Mouse (Mus musculus): Measurements from ENCODE around the gene Rfxank.
A peak's percentile ranks its signal among the peaks of the same experiment; 100 is the strongest.

Rfxank gene

GRCm38 (mm10) chr8:70173320-70173719 is 34.4 kb upstream of the Rfxank start:
- Histone ChIP-seq H3K4me1 (replicated peaks; ENCODE audit: low read depth, low read length) (peaks cover 35% of the 10 kb centered on the region), H3K9me3 (ENCODE audit: low read length) (no peaks in the 10 kb centered on the region), H3K36me3 (ENCODE audit: insufficient read depth, low read length) (peaks cover 34% of the 10 kb centered on the region), H3K4me3 (replicated peaks; ENCODE audit: low read length) (no peak overlapping the region), H3K27me3 (ENCODE audit: insufficient read depth, low read length) (no peaks in the 10 kb centered on the region)
- TF ChIP-seq CTCF (conservative IDR thresholded peaks at IDR 0.05; ENCODE audit: low read length) (no peak), NANOG (IDR thresholded peaks at IDR 0.05; ENCODE audit: borderline replicate concordance, low read length) (no peak), POU5F1 (IDR thresholded peaks at IDR 0.05; ENCODE audit: borderline replicate concordance, low read length) (no peak)

- Histone ChIP-seq H3K27me3 (ENCODE audit: insufficient read depth, low read length) (0 out of 2 replicates have a peak, but pooled peaks cover 3% of the 10 kb centered on the region), H3K9me3 (ENCODE audit: low read length) (no peaks in the 10 kb centered on the region), H3K4me3 (replicated peaks; ENCODE audit: low read length) (peak within 1 kb of the TSS; percentile 89), H3K36me3 (ENCODE audit: insufficient read depth, low read length) (peaks cover 24% of the 10 kb centered on the region), H3K4me1 (replicated peaks; ENCODE audit: low read depth, low read length) (peaks cover 35% of the 10 kb centered on the region)
- TF ChIP-seq CTCF (conservative IDR thresholded peaks at IDR 0.05; ENCODE audit: low read length) = no peak
- TF ChIP-seq POU5F1 (IDR thresholded peaks at IDR 0.05; ENCODE audit: borderline replicate concordance, low read length) = no peak
- TF ChIP-seq NANOG (IDR thresholded peaks at IDR 0.05; ENCODE audit: borderline replicate concordance, low read length) = no peak
Measured at GRCm38 (mm10) chr8:70172043-70172681, 33.2 kb upstream of the Rfxank start, which contains the start of gene Tmem161a. Gene Tmem161a, plus strand, starts transcription at chr8:70172356.

- peaks cover 42% of the 10 kb centered on the region for H3K4me1 ChIP-seq (replicated peaks; ENCODE audit: low read depth, low read length)
- H3K9me3 ChIP-seq (ENCODE audit: low read length) = no peaks in the 10 kb centered on the region
- TF ChIP-seq NANOG (IDR thresholded peaks at IDR 0.05; ENCODE audit: borderline replicate concordance, low read length) (no peak), POU5F1 (IDR thresholded peaks at IDR 0.05; ENCODE audit: borderline replicate concordance, low read length) (no peak), CTCF (conservative IDR thresholded peaks at IDR 0.05; ENCODE audit: low read length) (no peak)
- H3K4me3 ChIP-seq (replicated peaks; ENCODE audit: low read length) = no peak overlapping the region
- peaks cover 15% of the 10 kb centered on the region for H3K36me3 ChIP-seq (ENCODE audit: insufficient read depth, low read length)
- H3K27me3 ChIP-seq (ENCODE audit: insufficient read depth, low read length) = peaks cover 3% of the 10 kb centered on the region; the same call in 1 of the 2 replicates
Measured at GRCm38 (mm10) chr8:70171240-70171639, 32.3 kb upstream of the Rfxank start.

DNA sequence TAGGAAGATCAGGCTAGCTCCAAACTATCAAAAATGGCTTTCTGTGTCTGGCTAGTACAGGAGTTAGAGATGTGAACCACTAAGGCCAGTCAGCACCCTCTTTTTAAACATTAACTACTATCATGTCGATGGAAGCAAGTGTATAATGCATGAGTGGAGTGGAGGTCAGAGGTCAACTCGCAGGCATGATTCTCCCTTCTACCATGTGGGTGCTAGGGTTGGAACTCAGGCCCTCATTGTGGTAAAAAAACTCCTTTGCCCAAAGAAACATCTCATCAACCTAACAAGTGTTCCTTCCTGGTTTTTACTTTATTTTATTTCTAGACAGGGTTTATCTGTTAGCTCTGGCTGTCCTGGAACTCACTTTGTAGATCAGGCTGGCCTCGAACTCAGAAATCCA is 31.8 kb upstream of the Rfxank start:
- H3K9me3 ChIP-seq (ENCODE audit: low read length) = no peaks in the 10 kb centered on the region
- peaks cover 8% of the 10 kb centered on the region for H3K27me3 ChIP-seq (ENCODE audit: insufficient read depth, low read length)
- H3K4me3 ChIP-seq (replicated peaks; ENCODE audit: low read length) = no peak overlapping the region
- H3K36me3 ChIP-seq (ENCODE audit: insufficient read depth, low read length) = peaks cover 13% of the 10 kb centered on the region
- H3K4me1 ChIP-seq (replicated peaks; ENCODE audit: low read depth, low read length) = peaks cover 46% of the 10 kb centered on the region
- TF ChIP-seq CTCF (conservative IDR thresholded peaks at IDR 0.05; ENCODE audit: low read length) (no peak), POU5F1 (IDR thresholded peaks at IDR 0.05; ENCODE audit: borderline replicate concordance, low read length) (no peak), NANOG (IDR thresholded peaks at IDR 0.05; ENCODE audit: borderline replicate concordance, low read length) (no peak)

DNA sequence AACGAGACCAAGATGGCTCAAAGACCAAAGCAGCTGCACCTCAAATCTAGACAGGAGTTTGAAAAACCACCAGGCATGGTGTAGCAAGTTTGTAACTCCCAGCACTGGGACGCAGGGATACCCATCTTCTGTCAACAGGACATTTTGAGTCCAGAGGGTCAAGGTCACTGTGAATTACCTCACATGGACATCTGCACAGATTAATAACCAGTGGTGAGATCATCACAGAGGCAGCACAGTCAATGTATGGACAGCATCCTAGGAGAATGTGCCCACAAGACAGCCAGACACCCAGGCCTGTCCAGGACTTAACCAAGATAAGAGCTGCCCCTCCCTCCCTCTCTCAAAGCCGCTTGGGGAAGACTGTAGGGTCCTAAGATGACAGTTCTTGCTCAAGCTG is 31.2 kb upstream of the Rfxank start:
- H3K9me3 ChIP-seq (ENCODE audit: low read length) = no peaks in the 10 kb centered on the region
- H3K36me3 ChIP-seq (ENCODE audit: insufficient read depth, low read length) = peaks cover 9% of the 10 kb centered on the region
- no peak overlapping the region for H3K4me3 ChIP-seq (replicated peaks; ENCODE audit: low read length)
- peaks cover 14% of the 10 kb centered on the region for H3K27me3 ChIP-seq (ENCODE audit: insufficient read depth, low read length)
- TF ChIP-seq NANOG (IDR thresholded peaks at IDR 0.05; ENCODE audit: borderline replicate concordance, low read length) (no peak), POU5F1 (IDR thresholded peaks at IDR 0.05; ENCODE audit: borderline replicate concordance, low read length) (no peak), CTCF (conservative IDR thresholded peaks at IDR 0.05; ENCODE audit: low read length) (no peak)
- peaks cover 53% of the 10 kb centered on the region for H3K4me1 ChIP-seq (replicated peaks; ENCODE audit: low read depth, low read length)

- no peaks in the 10 kb centered on the region for H3K36me3 ChIP-seq (ENCODE audit: insufficient read depth, low read length)
- peak overlapping the region; percentile 56; the same call in 1 of the 2 replicates for H3K4me3 ChIP-seq (replicated peaks; ENCODE audit: low read length)
- TF ChIP-seq NANOG (IDR thresholded peaks at IDR 0.05; ENCODE audit: borderline replicate concordance, low read length) = no peak
- no peak for TF ChIP-seq POU5F1 (IDR thresholded peaks at IDR 0.05; ENCODE audit: borderline replicate concordance, low read length)
- TF ChIP-seq CTCF (conservative IDR thresholded peaks at IDR 0.05; ENCODE audit: low read length) = peak; percentile 75
- no peaks in the 10 kb centered on the region for H3K9me3 ChIP-seq (ENCODE audit: low read length)
- H3K27me3 ChIP-seq (ENCODE audit: insufficient read depth, low read length) = peaks cover 37% of the 10 kb centered on the region
- peaks cover 35% of the 10 kb centered on the region for H3K4me1 ChIP-seq (replicated peaks; ENCODE audit: low read depth, low read length)
Measured at GRCm38 (mm10) chr8:70166504-70167110, 27.7 kb upstream of the Rfxank start.

DNA sequence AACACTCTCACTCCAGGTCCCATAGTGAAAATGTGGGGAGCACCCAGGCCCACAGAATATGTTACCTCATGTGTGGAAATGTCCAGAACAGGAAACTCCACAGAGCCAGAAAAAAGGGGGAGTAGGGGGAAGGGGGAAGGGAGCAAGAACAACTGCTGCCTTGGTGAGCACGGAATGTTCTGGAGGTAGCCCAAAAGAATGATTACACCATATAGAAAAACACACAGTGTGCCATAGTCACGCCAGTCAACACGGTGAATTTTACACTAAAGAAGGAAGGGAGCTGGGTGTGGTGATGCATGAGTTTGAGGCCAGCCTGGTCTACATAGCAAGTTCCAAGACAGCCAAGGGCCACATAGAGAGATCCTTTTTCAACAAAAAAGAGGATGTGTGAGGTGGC is 24.4 kb upstream of the Rfxank start:
- peaks cover 37% of the 10 kb centered on the region for H3K27me3 ChIP-seq (ENCODE audit: insufficient read depth, low read length)
- no peaks in the 10 kb centered on the region for H3K9me3 ChIP-seq (ENCODE audit: low read length)
- peaks cover 52% of the 10 kb centered on the region for H3K4me1 ChIP-seq (replicated peaks; ENCODE audit: low read depth, low read length)
- H3K4me3 ChIP-seq (replicated peaks; ENCODE audit: low read length) = no peak overlapping the region
- no peaks in the 10 kb centered on the region for H3K36me3 ChIP-seq (ENCODE audit: insufficient read depth, low read length)
- TF ChIP-seq POU5F1 (IDR thresholded peaks at IDR 0.05; ENCODE audit: borderline replicate concordance, low read length) (no peak), CTCF (conservative IDR thresholded peaks at IDR 0.05; ENCODE audit: low read length) (no peak)

DNA sequence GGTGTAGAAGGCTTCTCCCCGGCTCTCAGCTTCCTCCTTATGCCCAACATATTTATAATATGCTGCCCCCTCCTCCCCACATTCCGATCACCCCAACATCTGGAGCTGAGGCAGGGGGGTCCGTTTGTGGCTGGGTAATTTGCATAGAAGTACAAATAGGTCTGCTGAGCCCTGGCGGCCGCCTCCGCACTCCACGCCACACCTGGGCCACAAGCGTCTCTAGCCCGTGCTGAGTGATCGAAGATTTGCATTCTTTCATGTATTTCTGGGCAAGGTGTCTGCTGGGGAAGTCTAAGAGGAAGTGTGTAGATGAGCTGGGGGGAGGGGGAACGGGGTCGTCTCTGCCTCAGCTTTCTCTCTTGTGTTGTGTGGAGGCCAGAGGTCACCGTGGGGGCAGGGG is 21.1 kb upstream of the Rfxank start:
- TF ChIP-seq POU5F1 (IDR thresholded peaks at IDR 0.05; ENCODE audit: borderline replicate concordance, low read length) (no peak), CTCF (conservative IDR thresholded peaks at IDR 0.05; ENCODE audit: low read length) (no peak), NANOG (IDR thresholded peaks at IDR 0.05; ENCODE audit: borderline replicate concordance, low read length) (no peak)
- H3K9me3 ChIP-seq (ENCODE audit: low read length) = no peaks in the 10 kb centered on the region
- H3K4me1 ChIP-seq (replicated peaks; ENCODE audit: low read depth, low read length) = peaks cover 37% of the 10 kb centered on the region
- H3K36me3 ChIP-seq (ENCODE audit: insufficient read depth, low read length) = no peaks in the 10 kb centered on the region
- H3K27me3 ChIP-seq (ENCODE audit: insufficient read depth, low read length) = peaks cover 28% of the 10 kb centered on the region
- peak overlapping the region; percentile 17; the same call in 1 of the 2 replicates for H3K4me3 ChIP-seq (replicated peaks; ENCODE audit: low read length)
